Mouse (Mus musculus): ENCODE data around the gene Gm28038. TPM values are rescaled to one million over a fixed set of nuclear protein-coding genes. Genes with fewer than 3 reads are reported as not detected.

Gene Gm28038
- not detected for total RNA-seq (2021)
- long read RNA-seq, experiment 1, partial matches to known transcripts: 0 of 1 reads
- long read RNA-seq, experiment 1, other reads (novel, unspliced or antisense): 1 of 1 reads
- long read RNA-seq, experiment 2: 0 reads

DNA sequence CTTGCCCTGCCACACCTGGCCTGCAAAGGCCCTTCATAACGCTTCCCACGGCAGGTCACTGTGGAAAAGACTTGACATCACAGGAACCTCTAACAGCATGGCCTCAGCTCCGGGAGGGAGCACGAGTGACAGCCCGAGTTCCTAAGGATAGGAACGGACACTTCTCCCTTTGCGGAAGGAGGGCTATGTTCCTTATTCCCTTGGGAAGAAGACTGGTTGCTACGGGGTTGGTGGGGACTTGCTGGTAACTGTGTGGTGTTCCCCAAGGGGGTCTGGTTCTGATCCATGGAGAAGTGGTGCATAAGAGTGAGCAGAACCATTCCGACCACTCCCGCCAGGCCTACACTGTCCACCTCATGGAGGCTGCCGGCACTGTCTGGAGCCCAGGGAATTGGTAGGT, at the start of gene Gm28038:
Gene Gm28038 (plus strand): TSS at position 301 of the 400 bp plus-strand sequence.
- DNase-seq (ENCODE audit: low spot score in 2 of 2): no peak

- DNase-seq (ENCODE audit: low spot score in 2 of 2): no peak
These were observed 45.2 kb upstream of the Gm28038 start for GRCm38 (mm10) chr2:30235593-30235992.

DNA sequence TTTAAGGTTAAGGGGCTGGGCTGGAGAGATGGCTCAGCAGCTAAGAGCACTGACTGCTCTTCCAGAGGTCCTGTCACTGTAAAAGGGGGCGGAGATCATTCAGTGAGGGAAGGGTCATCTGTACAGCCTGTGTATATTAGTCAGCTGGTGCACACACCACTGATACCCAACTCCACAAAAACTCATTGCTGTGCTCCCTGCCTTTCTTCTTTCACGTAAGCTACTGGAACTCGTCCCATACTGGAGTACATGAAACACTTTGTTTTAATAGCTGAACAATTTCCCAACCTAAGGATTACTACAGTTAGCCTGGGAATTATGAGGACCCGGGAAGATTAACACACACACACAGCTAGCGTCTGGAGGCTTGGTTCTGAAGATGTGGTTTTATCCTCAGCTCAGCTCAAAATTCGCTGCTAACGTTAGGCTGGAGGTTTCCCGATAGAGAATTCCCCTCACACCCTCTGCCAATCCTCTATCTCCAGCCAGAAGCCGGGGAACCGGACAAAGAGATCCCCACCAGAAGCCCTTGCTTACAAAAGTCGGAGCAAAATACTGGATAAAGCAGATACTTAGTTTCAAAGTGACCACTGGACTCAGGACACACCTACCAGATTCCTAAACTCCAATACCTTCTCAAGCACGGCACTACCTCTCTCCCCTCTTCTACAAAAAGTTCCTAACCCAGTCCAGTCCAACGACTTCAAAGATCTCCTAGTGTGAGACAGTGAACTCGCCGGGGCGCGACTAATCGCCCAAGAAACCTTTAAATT, 44.2 kb upstream of the Gm28038 start:
- no peak for DNase-seq (ENCODE audit: low spot score in 2 of 2)

DNA sequence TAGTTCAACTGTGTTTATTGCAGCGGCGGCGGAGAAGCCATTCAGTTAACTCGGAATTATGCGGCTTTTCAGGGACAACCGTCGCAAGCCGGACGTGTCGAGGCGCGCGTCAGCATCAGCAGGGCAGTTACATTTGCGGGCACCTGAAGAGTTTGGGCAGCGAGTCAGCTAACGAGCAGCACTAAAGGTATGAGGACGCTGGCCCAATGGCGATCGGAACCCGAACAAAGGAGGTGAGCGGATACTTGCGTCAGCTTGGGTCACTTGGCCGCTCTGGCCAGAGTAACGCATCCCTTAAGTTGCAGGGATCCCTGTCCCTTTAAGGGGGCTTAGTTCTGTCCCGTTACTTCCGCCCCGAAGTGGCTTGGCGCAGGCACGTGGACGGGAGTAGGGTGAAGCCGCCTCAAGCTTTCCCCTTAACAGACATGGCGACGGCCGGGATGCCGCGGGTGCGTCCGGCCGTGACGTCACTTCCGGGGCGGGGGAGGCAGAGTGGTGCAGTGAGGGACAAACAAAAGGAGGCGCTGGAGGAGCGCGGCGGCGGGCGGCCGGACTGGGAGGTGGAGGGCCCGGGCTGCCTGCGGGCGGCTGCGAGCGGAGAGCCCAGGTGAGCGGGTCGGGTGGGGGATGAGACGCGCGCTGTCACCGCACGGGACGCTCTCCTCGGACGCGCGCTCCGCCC, 43.5 kb upstream of the Gm28038 start, which contains the start of gene Lrrc8a:
Gene Lrrc8a (plus strand): TSS at position 517 of the 682 bp plus-strand sequence.
- peak; percentile 100 for DNase-seq (ENCODE audit: low spot score in 2 of 2)

DNA sequence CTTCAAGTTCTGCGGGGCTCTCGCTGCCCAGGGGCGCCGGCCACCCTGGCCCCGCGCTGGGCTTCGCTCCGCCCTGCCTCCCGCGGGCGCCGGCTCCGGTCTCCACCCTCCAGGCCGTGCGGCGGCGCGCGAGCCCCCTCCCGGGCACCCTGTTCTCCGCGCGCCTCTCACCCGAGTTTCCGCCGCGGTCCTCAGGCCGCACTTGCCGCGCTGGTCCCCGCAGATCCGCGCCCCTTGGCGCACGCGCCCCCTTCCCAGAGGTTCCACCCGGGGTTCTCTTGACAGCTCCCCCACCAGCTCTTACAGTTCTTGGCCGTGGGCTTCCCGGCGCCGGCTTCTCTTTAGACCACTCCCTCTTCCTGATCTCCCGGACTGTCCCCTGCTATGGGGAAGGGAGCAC, 43.0 kb upstream of the Gm28038 start:
- DNase-seq (ENCODE audit: low spot score in 2 of 2): peak; percentile 74 to 77

GRCm38 (mm10) chr2:30238906-30239465, 41.9 kb upstream of the Gm28038 start:
- DNase-seq (ENCODE audit: low spot score in 2 of 2): no peak

DNA sequence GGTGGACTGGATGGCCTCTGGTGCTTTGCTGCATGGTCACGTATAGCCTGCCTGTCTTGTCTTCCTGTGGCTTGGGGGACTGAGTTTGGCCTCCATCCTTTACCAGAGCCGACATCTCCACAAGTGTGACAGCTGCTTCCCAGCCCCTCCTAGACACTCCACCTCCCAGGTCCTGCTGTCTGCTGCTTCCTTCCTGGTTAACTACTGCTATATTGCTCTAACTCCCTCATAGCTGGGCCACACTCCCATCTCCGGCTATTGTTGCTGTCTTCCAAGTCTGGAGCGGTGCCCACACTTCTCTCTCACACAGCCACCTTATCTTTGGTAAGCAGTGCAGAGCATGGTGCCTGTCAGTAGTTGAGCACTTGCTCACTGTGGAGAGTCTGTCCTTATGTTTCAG, 41.1 kb upstream of the Gm28038 start:
- DNase-seq (ENCODE audit: low spot score in 2 of 2): no peak

- DNase-seq (ENCODE audit: low spot score in 2 of 2): no peak
These were observed 40.6 kb upstream of the Gm28038 start, which contains the start of gene Gm28035 for GRCm38 (mm10) chr2:30240267-30240666. Gm28035 (plus strand) TSS chr2:30240567.

- peak; percentile 50 to 61 for DNase-seq (ENCODE audit: low spot score in 2 of 2)
These were observed 38.3 kb upstream of the Gm28038 start for GRCm38 (mm10) chr2:30242509-30242908.

DNA sequence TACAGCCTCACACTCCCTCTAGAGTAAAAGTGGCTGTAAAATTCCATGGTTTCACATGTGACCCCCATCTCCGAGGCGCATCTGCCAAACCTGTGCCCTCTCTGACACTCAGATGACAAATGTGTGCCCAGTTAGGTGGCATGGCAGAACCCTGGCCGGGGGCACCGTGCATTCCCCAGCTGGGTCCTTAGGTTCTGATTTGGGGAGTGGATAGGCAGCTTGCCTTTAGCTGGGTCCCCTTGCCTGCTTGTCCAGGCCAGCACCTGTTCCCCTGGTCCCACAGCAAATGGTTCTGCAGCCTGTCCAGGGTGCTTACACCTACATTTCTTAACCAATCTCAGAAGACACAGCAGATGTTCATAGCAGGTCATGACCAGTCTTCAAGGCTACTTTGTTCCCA, 37.5 kb upstream of the Gm28038 start:
- no peak for DNase-seq (ENCODE audit: low spot score in 2 of 2)

- no peak for DNase-seq (ENCODE audit: low spot score in 2 of 2)
These were observed 36.2 kb upstream of the Gm28038 start for GRCm38 (mm10) chr2:30244595-30245178.

- DNase-seq (ENCODE audit: low spot score in 2 of 2): no peak
These were observed 33.8 kb upstream of the Gm28038 start for GRCm38 (mm10) chr2:30247036-30247435.

DNA sequence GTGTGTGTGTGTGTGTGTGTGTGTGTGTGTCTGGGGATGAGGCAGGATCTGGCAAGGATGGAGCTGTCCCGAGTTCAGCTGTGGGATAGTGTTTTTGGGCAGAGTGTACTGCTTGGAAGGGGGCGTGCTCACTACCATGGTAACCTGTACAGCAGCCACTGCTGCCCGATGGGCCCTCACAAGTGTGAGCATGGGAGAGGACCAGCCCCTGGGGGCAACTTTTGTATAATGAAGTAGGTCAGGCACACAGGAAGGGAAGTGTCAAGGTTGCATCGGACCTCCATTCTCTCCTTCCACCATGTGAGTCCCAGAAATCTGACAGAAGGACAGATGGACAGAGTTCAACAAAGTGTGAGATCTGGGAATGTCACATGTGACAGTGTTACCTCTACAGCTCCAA, 33.2 kb upstream of the Gm28038 start:
- no peak for DNase-seq (ENCODE audit: low spot score in 2 of 2)

- no peak for DNase-seq (ENCODE audit: low spot score in 2 of 2)
These were observed 31.7 kb upstream of the Gm28038 start for GRCm38 (mm10) chr2:30249182-30249581.

DNA sequence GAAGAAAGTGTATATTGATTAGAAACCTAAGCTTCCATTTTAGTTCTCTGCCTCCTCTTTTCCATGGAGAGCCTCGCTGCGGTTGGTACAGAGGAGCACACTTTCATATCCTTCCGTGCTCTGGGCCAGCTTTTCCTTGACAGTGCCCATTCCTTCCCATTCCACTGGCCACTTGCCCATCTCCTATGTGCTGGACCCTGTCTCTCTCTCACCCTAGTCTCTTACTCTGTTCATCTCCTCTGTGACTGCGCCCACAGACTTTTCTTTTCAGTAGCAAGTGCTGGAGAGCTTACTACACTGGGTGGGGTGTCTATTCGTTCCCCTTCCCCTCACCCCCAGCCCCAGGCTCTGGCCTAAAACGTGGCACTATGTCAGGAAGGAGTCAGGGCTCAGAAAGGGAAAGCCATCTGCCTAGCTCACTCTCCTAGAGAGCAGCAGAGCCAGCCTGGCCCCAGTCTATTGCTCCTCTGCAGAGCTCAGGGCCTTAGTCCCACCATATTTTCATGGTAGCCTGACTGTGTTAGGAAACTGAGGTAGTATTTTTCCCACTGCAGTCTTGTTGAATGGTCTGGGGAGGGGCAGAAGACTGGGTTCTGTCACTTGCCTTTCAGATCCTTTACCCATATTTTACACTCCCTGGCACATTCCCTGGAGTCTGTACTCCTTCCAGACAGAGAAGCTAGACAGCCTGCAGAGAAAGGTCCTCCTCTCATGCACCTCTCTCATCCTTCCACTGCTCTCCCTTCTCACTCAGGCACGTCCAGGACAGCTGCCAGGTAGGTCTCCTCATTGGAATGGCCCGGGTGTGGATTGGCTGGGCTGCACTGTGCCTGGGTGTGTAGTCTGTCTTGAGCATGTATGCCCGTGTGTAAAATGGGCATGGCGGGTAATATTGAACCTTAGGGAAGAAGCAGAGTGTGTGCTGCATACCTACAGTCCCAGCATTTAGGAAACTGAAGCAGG, 30.4 kb upstream of the Gm28038 start:
- no peak for DNase-seq (ENCODE audit: low spot score in 2 of 2)

DNA sequence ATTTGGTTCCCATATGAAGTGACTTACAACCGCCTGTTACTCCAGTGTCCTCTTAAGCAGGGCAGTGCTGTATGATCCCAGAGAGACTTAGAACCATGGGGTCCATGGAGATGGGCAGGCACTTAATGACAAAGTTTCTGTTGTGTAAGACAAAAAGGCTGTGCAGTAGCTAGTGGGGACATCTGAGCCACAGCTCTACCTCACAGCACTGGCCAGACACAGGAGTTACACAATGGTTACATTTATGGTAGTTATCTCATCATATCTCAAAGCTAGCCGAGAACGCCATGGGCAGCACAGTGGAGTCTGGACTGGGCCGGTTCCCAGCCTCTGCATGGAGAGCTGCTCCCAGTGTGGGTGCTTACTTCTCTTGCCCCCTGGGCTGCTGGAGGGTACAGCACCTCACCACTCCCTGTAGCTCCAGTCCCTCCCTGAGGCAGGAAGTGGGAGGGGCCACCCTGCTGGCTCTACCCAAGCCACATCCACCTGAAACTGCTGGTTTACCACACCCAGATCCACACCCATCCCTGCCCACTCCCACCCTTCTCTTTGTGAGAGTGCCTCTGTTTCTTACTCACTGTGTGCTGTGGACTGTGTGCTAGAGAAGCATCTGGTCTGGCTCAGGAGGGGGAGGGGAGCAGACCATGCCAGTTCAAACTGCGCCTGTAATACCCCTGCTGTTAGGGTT, 29.3 kb upstream of the Gm28038 start:
- no peak for DNase-seq (ENCODE audit: low spot score in 2 of 2)

- DNase-seq (ENCODE audit: low spot score in 2 of 2): no peak
These were observed 28.3 kb upstream of the Gm28038 start for GRCm38 (mm10) chr2:30252521-30252920.

DNA sequence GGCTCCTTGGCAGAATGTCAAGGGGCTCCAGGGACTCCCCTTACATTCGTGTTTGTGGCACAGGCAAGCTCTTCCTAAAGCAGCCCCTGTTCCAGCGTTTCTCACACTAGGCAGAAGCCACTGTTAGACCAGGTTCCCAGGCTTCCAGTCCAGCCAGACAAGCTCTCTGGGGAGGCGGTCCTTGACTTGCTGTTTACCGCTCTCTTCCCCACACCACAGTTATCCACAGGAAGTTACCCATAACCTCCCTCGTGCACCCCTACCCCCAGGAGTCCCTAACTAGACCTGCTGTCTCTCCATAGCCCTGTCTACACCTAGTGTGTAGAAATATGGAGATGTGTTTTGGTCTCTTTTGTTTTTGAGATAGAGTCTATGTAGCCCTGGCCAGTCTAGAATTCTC, 27.0 kb upstream of the Gm28038 start:
- DNase-seq (ENCODE audit: low spot score in 2 of 2): no peak

DNA sequence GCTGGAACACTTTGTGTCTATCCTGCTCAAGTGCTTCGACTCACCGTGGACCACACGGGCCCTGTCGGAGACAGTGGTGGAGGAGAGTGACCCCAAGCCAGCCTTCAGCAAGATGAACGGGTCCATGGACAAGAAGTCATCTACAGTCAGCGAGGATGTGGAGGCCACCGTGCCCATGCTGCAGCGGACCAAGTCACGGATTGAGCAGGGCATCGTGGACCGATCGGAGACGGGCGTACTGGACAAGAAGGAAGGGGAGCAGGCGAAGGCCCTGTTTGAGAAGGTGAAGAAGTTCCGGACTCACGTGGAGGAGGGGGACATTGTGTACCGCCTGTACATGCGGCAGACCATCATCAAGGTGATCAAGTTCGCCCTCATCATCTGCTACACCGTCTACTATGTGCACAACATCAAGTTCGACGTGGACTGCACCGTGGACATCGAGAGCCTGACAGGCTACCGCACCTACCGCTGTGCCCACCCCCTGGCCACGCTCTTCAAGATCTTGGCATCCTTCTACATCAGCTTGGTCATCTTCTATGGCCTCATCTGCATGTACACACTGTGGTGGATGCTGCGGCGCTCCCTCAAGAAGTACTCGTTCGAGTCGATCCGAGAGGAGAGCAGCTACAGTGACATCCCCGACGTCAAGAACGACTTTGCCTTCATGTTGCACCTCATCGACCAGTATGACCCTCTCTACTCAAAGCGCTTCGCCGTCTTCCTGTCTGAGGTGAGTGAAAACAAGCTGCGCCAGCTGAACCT, 25.0 kb upstream of the Gm28038 start:
- no peak for DNase-seq (ENCODE audit: low spot score in 2 of 2)

Measured in adrenal gland, adult 18-20 months (tissue).